Mouse (Mus musculus): ENCODE measurements around the gene Gm29427. TPM values are rescaled to one million over a fixed set of nuclear protein-coding genes. Genes with fewer than 3 reads are reported as not detected.
"Not testable (repeated sequence)": the region's sequence is repeated elsewhere in the genome, so short reads cannot be mapped to it uniquely, and the experiment has no call there.

The Gm29427 gene
- total RNA-seq, 2 experiments from 2014 or later = not detected

- DNase-seq (ENCODE audit: low spot score) = no peak
These were observed 37.0 kb downstream of the Gm29427 start for GRCm38 (mm10) chr1:130678551-130678950.

- DNase-seq (ENCODE audit: low spot score) = not testable (repeated sequence)
These were observed 52.0 kb downstream of the Gm29427 start for GRCm38 (mm10) chr1:130663576-130663975.

DNA sequence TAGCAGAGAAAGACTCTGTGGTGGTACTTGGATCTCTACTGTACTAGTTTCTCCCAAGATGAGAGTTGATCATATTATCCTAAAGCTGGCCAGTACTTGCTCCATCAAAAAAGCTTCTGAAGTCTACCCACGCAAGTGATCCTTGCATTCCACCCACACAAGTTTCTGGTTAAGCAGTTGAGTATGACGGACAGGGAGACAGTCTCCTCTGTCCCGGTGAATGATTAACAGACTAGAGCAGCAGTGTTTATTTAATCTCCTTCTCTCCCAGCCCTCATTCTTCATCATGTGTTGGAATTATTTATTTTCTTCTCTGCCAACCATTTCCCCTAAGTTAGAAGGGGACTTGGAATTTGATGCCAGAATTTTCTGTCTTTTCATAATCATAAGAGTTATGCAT, 54.1 kb downstream of the Gm29427 start, which contains the start of gene C4bp:
Gene C4bp, minus strand, starts transcription at position 179 of the 400 bp plus-strand sequence.
- DNase-seq (ENCODE audit: low spot score) = no peak

DNA sequence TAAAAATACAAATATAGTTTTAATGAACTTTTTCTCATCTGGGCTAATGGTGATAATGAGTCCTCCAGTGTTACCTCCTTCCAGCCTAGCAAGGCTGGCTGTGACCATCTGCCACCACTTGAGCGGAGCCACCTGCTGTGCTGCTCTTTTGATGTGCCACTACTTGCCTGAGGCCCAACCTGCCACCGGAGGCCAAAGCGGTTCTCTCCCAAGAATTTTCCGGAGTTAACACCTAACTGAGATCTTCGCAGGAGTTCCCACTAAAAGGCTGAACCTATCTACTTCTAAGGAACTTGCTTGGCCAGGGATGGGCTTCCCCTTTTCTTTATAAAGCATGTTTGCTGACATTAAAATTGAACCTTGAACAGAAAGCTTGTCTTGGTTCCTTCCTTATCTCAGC, 56.0 kb downstream of the Gm29427 start:
- DNase-seq (ENCODE audit: low spot score) = not testable (repeated sequence)

GRCm38 (mm10) chr1:130644103-130644502, 71.5 kb downstream of the Gm29427 start:
- DNase-seq (ENCODE audit: low spot score) = no peak

DNA sequence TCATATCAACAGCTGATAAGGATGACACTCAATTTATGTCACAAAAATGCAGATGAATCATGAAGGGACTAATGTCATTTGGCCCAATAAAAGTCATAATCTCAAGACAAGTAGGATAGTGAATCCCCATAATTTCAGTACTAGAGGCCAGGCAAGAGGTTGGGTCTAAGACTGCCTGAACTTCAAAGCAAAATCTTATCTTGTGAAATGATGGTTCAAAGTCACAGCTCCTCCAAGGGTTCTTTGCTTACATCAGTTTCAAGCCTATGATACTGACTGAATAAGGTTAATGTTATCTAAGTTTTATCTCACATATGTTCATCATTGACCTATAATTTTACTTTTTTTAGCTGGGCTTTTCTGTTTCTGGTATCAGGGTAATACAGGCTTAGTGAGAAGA, 74.6 kb downstream of the Gm29427 start:
- no peak for DNase-seq (ENCODE audit: low spot score)

GRCm38 (mm10) chr1:130633761-130634410, 81.7 kb downstream of the Gm29427 start:
- DNase-seq (ENCODE audit: low spot score) = peak; percentile 51

- DNase-seq (ENCODE audit: low spot score) = no peak
These were observed 82.3 kb downstream of the Gm29427 start for GRCm38 (mm10) chr1:130633316-130633715.

DNA sequence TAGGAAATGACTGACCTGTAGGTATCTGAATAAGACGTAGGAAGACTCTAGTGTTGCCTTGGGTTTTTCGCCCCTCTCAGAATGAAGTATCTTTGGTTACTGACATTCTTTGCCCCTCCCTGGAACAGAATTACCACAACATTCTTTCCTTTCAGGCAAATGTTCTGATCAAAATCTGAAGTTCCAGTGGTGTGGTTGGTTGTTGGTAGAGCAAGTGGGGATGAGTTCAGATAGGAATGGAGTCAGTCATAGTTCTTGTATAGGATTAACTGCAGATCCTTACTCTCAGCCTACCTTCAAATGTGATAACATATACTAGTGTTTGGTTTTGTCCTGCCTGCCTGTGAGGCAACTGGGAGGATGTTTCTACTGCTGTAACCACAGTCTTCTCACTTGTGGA, 86.1 kb downstream of the Gm29427 start, which contains the start of gene Zp3r:
Gene Zp3r, minus strand, starts transcription at position 101 of the 400 bp plus-strand sequence.
- DNase-seq (ENCODE audit: low spot score) = no peak

Other genes with a start within 250 kb of the Gm29427 start
- not detected for gene Zp3r, start 86.2 kb downstream of the Gm29427 start, total RNA-seq (2021)
- gene C4bp, start 54.2 kb downstream of the Gm29427 start, total RNA-seq (2021) = under 1 TPM in 1 of 2 experiments, not detected in 1; 0.19 TPM
- gene Yod1, start 1.5 kb upstream of the Gm29427 start, total RNA-seq (2021) = 1 to 10 TPM; 2.9 to 3.5 TPM
- 10 to 100 TPM in 1 of 2 experiments, 1 to 10 TPM in 1; 9.7 to 12.8 TPM for gene Pfkfb2, start 13.5 kb upstream of the Gm29427 start, total RNA-seq (2021)
- gene AA986860, start 16.2 kb upstream of the Gm29427 start, total RNA-seq (2021) = under 1 TPM; 0.09 to 0.24 TPM
- gene Fcamr, start 85.1 kb upstream of the Gm29427 start, total RNA-seq (2021) = not detected
- gene Pigr, start 110.9 kb upstream of the Gm29427 start, total RNA-seq (2021) = under 1 TPM; 0.14 to 0.52 TPM
- gene Fcmr, start 149.9 kb upstream of the Gm29427 start, total RNA-seq (2021) = under 1 TPM in 1 of 2 experiments, not detected in 1; 0.14 TPM
- not detected for gene Il24, start 171.7 kb upstream of the Gm29427 start, total RNA-seq (2021)
- not detected for gene Il20, start 195.7 kb upstream of the Gm29427 start, total RNA-seq (2021)
- gene Il19, start 224.3 kb upstream of the Gm29427 start, total RNA-seq (2021) = not detected